8 mouse cellular contexts compared by ENCODE assay signal in the genomic region with DNA sequence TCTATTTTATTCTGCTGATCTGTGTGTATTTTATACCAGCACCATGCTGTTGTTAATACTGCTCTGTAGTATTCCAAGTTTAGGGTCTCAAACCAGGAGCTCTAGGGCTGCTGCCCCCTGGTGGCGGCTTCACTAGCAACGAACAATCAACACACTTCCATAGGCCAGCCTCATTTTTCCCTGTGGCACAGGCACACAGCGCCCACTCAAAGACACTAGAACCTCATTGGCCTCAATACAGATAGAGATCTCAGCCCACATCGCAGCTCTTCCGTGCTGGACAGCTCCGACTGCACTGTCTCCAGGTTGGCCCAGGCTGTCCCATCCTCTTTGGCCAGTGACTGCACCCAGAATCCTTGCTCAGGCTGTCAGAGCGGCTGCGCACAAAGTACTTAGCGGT. TPM values are rescaled to one million over a fixed set of nuclear protein-coding genes. Genes with fewer than 3 reads are reported as not detected.
DNase-seq lines count a peak whose midpoint lies in the region; ATAC-seq and TF ChIP-seq lines count a peak whose summit lies in the region.
"Had no signal": no experiment of that assay in that cellular context is flagged by ENCODE, and none has a peak within 500 bp of the region (broad histone marks: within the 10 kb centered on the region; RNA-seq: fewer than 3 reads in every experiment).

No protein-coding gene starts in this region.

- 49% methylated on average over 9 of the region's 9 CpGs for WGBS in midbrain, embryonic 11.5 days
- WGBS in midbrain, embryonic 16.5 days, result 52% methylated on average over 9 of the region's 9 CpGs

- POLR2A ChIA-PET in Patski (lab: Charles Lee), result no interaction called here

- DNase-seq in midbrain, embryonic 11.5 days (ENCODE audit: low spot score, missing footprints), result peak; percentile 89
- DNase-seq in Patski (ENCODE audit: low read depth, low spot score), result no peak
- DNase-seq in cerebellum, postnatal 10 days, result peak; percentile 71 to 74
- DNase-seq in kidney, adult 9 months, result peak; percentile 49
- peak; percentile 62 for DNase-seq in thymus, postnatal 14 days

- no peak overlapping the region for H3K4me3 ChIP-seq in midbrain, embryonic 11.5 days (ENCODE audit: low read depth, low read length)
- H3K4me3 ChIP-seq in midbrain, embryonic 16.5 days (ENCODE audit: low read depth, low read length), result no peak overlapping the region
- H3K4me3 ChIP-seq: heart, embryonic 15.5 days had no signal

- no peaks in the 10 kb centered on the region for H3K27me3 ChIP-seq in midbrain, embryonic 11.5 days (ENCODE audit: control insufficient read depth, insufficient read depth, low read length)
- H3K27me3 ChIP-seq in midbrain, embryonic 16.5 days (ENCODE audit: control insufficient read depth, insufficient read depth, low read depth, low read length), result no peaks in the 10 kb centered on the region
- H3K27me3 ChIP-seq in Patski, result peaks cover 23% of the 10 kb centered on the region
- H3K27me3 ChIP-seq: heart, embryonic 15.5 days had no signal

- H3K4me2 ChIP-seq in midbrain, embryonic 11.5 days, result no peak overlapping the region
- H3K4me2 ChIP-seq in midbrain, embryonic 16.5 days (ENCODE audit: low read length), result no peak overlapping the region
- H3K4me2 ChIP-seq: heart, embryonic 15.5 days had no signal

- in situ Hi-C loops in Patski (cut with MboI; ENCODE audit: low pct_unique_long_range_greater_than_20kb), result no loop called here

- H3K27ac ChIP-seq in midbrain, embryonic 11.5 days (ENCODE audit: low read depth, low read length), result no peak overlapping the region
- H3K27ac ChIP-seq in midbrain, embryonic 16.5 days (ENCODE audit: low read length), result no peak overlapping the region
- H3K27ac ChIP-seq: heart, embryonic 15.5 days had no signal

- TF ChIP-seq CTCF in Patski (IDR thresholded peaks at IDR 0.05), result peak; percentile 80

- CTCF ChIA-PET in Patski (lab: Charles Lee), result interaction anchor here (0.9 to 6.5 kb wide), 6 partner anchors 17 to 56 kb away, joined by 3 to 57 read pairs (median 4); a partner anchor contains a TSS

- no peaks in the 10 kb centered on the region for H3K36me3 ChIP-seq in midbrain, embryonic 11.5 days (ENCODE audit: control insufficient read depth, insufficient read depth, low read length)
- no peaks in the 10 kb centered on the region for H3K36me3 ChIP-seq in midbrain, embryonic 16.5 days (ENCODE audit: control insufficient read depth, insufficient read depth, low read length)
- H3K36me3 ChIP-seq: heart, embryonic 15.5 days had no signal

- ATAC-seq in midbrain, embryonic 11.5 days (ENCODE audit: low FRiP score), result no peak
- no peak for ATAC-seq in midbrain, embryonic 16.5 days
- ATAC-seq in Patski, result no peak
- ATAC-seq in megakaryocyte progenitor cell, adult 5-6 weeks (replicated peaks; ENCODE audit: poor library complexity), result peak; percentile 70

- no peaks in the 10 kb centered on the region for H3K4me1 ChIP-seq in midbrain, embryonic 11.5 days (ENCODE audit: control insufficient read depth, insufficient read depth, low read length)
- no peaks in the 10 kb centered on the region for H3K4me1 ChIP-seq in midbrain, embryonic 16.5 days (ENCODE audit: control insufficient read depth, insufficient read depth, low read length)
- H3K4me1 ChIP-seq: heart, embryonic 15.5 days had no signal

- no peaks in the 10 kb centered on the region for H3K9me3 ChIP-seq in midbrain, embryonic 11.5 days (ENCODE audit: control insufficient read depth, low read length)
- no peaks in the 10 kb centered on the region for H3K9me3 ChIP-seq in midbrain, embryonic 16.5 days (replicated peaks; ENCODE audit: control insufficient read depth, low read length, poor library complexity, severe bottlenecking)
- H3K9me3 ChIP-seq: heart, embryonic 15.5 days had no signal

- H3K9ac ChIP-seq in midbrain, embryonic 11.5 days (ENCODE audit: low read length), result no peak overlapping the region
- H3K9ac ChIP-seq in midbrain, embryonic 16.5 days (ENCODE audit: low read depth, low read length), result no peak overlapping the region
- H3K9ac ChIP-seq: heart, embryonic 15.5 days had no signal

RNA-seq across cellular contexts. Expression of a gene that starts 30.9 kb away (rescaled TPM):
- polyA plus RNA-seq in midbrain, embryonic 11.5 days (2014; fragmentation: Nextera tagmentation; extraction: Ambion mirVana), result 0.37 and 0.71 TPM in 2 replicates
- polyA plus RNA-seq in midbrain, embryonic 16.5 days (2015; fragmentation: Nextera tagmentation; extraction: Ambion mirVana), result 1.5 TPM in 2 replicates
- polyA plus RNA-seq in Patski (2021), result 0.18 TPM
- not detected in 2 replicates for total RNA-seq in megakaryocyte progenitor cell, adult 5-6 weeks (2015)
- not detected in 2 replicates for total RNA-seq in megakaryocyte progenitor cell, adult 5-6 weeks (2017)

RNA-seq across cellular contexts. Expression of a gene that starts 32.3 kb away (rescaled TPM):
- 2.6 and 2.7 TPM in 2 replicates for polyA plus RNA-seq in midbrain, embryonic 11.5 days (2014; fragmentation: Nextera tagmentation; extraction: Ambion mirVana)
- 3.7 and 4.5 TPM in 2 replicates for polyA plus RNA-seq in midbrain, embryonic 16.5 days (2015; fragmentation: Nextera tagmentation; extraction: Ambion mirVana)
- polyA plus RNA-seq in Patski (2021), result 1.8 TPM
- not detected in 2 replicates for total RNA-seq in megakaryocyte progenitor cell, adult 5-6 weeks (2015)
- not detected in 2 replicates for total RNA-seq in megakaryocyte progenitor cell, adult 5-6 weeks (2017)

RNA-seq across cellular contexts. Expression of a gene that starts 47.7 kb away (rescaled TPM):
- 15.1 and 16.0 TPM in 2 replicates for polyA plus RNA-seq in midbrain, embryonic 11.5 days (2014; fragmentation: Nextera tagmentation; extraction: Ambion mirVana)
- 22.3 and 25.4 TPM in 2 replicates for polyA plus RNA-seq in midbrain, embryonic 16.5 days (2015; fragmentation: Nextera tagmentation; extraction: Ambion mirVana)
- 14.3 TPM for polyA plus RNA-seq in Patski (2021)
- total RNA-seq in megakaryocyte progenitor cell, adult 5-6 weeks (2015), result 0.34 and 1.3 TPM in 2 replicates
- 1.2 and 1.6 TPM in 2 replicates for total RNA-seq in megakaryocyte progenitor cell, adult 5-6 weeks (2017)

RNA-seq across cellular contexts. Expression of a gene that starts 47.8 kb away (rescaled TPM):
- polyA plus RNA-seq in midbrain, embryonic 11.5 days (2014; fragmentation: Nextera tagmentation; extraction: Ambion mirVana), result 104 and 119 TPM in 2 replicates
- polyA plus RNA-seq in midbrain, embryonic 16.5 days (2015; fragmentation: Nextera tagmentation; extraction: Ambion mirVana), result 83.0 and 88.0 TPM in 2 replicates
- 38.4 TPM for polyA plus RNA-seq in Patski (2021)
- total RNA-seq in megakaryocyte progenitor cell, adult 5-6 weeks (2015), result 75.3 and 99.4 TPM in 2 replicates
- total RNA-seq in megakaryocyte progenitor cell, adult 5-6 weeks (2017), result 75.1 and 78.2 TPM in 2 replicates
